Mouse (Mus musculus) lung, adult 2 months (tissue): ENCODE measurements around the gene Mrgpre. TPM values are rescaled to one million over a fixed set of nuclear protein-coding genes. Genes with fewer than 3 reads are reported as not detected.

Experiments used
- DNase-seq: peaks from one replicate; pipeline ENCODE4 v3.0.0; 2022
- H3K4me1 ChIP-seq: fragments of 200-500 bp; 2 replicates; pipeline ENCODE4 v1.6.1; 2011; ENCODE audit warnings: low read length; ENCODE audit not compliant: control insufficient read depth, insufficient read depth
- H3K4me3 ChIP-seq: fragments of 200-500 bp; replicated peaks from 2 replicates; pipeline ENCODE3; 2011; ENCODE audit warnings: low read depth, mild to moderate bottlenecking, control low read depth, low read length; ENCODE audit errors: extremely low read depth
- CTCF ChIP-seq: fragments of 200-500 bp; IDR thresholded peaks from 2 replicates; pipeline ENCODE4 v1.5.1; 2011; ENCODE audit warnings: mild to moderate bottlenecking, low read length, control low read depth; ENCODE audit not compliant: insufficient read depth
- POLR2A ChIP-seq: fragments of 200-500 bp; IDR thresholded peaks from 2 replicates; pipeline ENCODE4 v1.6.1; 2011; ENCODE audit warnings: low read depth, mild to moderate bottlenecking, control low read depth, low read length, borderline replicate concordance; ENCODE audit errors: extremely low read depth
- WGBS: fragments of 180-500 bp; shearing (Covaris S2); methylation state at CpG from one replicate; pipeline ENCODE4 v1.1.7; 2018; 5-methylcytosine and 5-hydroxymethylcytosine counted together
- polyA plus RNA-seq: library from polyadenylated mRNA; depleted of rRNA; stranded (reverse); fragments of >200 nt; gene quantifications from 2 replicates; pipeline ENCODE4 v1.2.3, GENCODE M21; 2012; rRNA removed

Gene Mrgpre
- polyA plus RNA-seq, 1 experiment: 3.2 TPM

- no peak for TF ChIP-seq POLR2A
- TF ChIP-seq CTCF: peak; percentile 98
- WGBS: 3% methylated on average over 16 of the region's 16 CpGs
- Histone ChIP-seq H3K4me1 (no peaks in the 10 kb centered on the region; the same call in 1 of the 2 replicates), H3K4me3 (no peak overlapping the region)
- DNase-seq: peak; percentile 90
Measured at GRCm38 (mm10) chr7:143748041-143748868, 36.0 kb downstream of the Mrgpre start.

GRCm38 (mm10) chr7:143740653-143741052 lies 43.6 kb downstream of the Mrgpre start:
- H3K4me3 ChIP-seq: peak overlapping the region; percentile 79
- H3K4me1 ChIP-seq: peaks cover 21% of the 10 kb centered on the region
- TF ChIP-seq CTCF (no peak), POLR2A (no peak)
- no peak for DNase-seq
- 30% methylated on average over 2 of the region's 2 CpGs for WGBS

DNA sequence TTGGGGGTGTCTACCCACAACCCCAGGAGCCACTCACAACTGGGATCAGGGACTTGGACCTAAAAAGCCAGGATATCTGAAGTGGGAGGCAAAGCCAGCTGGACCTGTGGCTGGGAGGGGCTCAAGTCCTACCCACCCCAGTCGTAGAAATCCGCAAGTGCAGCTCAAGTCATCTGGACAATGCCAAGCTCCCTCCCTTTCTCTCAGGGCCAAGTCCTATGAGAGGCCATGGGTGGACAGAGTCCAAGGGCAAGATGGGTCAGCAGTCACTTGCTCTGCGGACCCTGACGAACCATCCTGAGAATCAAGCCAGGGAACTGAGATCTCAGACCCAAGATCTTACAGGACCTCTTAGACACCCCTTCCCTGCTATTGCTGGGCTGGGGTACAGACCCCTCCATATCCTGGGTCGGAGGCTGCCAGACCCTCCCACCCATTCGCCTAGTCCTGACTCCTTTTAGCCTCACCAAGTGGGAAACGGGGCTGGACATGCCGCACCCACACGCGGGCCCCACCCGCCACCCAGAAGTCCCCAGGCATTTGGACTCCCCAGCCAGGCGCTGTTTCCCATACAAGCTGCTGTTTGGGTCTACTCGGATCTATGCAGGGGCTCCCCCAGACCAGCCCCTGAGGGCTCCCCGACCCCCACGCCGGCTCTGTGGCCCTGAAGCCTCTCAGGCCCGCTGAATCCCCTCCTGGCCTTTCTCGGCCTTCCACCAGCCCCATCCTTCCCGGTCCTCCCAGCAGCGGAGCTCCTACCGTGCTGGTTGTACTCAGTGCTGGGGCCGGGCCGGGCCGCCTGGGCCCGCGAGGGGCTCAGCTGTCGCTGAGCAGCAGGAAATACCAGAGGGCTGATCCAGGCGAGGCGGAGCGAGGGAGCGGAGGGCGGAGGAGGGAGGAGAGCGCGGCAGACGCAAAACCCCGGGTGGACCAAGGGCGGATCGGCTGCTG lies 44.5 kb downstream of the Mrgpre start:
- DNase-seq: peak; percentile 84
- peaks cover 21% of the 10 kb centered on the region for H3K4me1 ChIP-seq
- WGBS: 3% methylated on average over 36 of the region's 38 CpGs
- H3K4me3 ChIP-seq: peak overlapping the region; percentile 79
- no peak for TF ChIP-seq CTCF
- peak; percentile 82 for TF ChIP-seq POLR2A

DNA sequence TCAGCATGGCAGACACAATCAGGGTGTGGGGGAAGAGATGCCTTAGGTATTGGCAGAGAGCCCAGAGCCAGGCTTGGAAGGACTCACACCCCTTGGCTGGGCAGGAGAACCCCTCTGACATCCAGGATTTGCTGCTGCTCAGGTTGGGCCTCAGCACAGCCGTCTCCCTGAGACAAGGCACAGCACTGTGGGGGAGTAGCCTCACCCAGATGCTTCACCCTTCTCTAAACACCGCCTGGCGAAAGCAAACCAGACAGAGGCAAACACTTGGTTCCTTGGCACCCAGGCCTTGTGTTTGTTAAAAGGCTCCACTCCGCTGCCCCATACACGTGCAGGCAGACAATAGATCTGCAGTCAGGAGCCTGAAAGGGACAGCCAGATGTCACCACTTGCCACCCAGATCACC lies 45.7 kb downstream of the Mrgpre start:
- H3K4me3 ChIP-seq: peak overlapping the region; percentile 15
- 23% methylated on average over 5 of the region's 5 CpGs for WGBS
- DNase-seq: no peak
- H3K4me1 ChIP-seq: peaks cover 21% of the 10 kb centered on the region
- TF ChIP-seq CTCF (no peak), POLR2A (no peak)

DNA sequence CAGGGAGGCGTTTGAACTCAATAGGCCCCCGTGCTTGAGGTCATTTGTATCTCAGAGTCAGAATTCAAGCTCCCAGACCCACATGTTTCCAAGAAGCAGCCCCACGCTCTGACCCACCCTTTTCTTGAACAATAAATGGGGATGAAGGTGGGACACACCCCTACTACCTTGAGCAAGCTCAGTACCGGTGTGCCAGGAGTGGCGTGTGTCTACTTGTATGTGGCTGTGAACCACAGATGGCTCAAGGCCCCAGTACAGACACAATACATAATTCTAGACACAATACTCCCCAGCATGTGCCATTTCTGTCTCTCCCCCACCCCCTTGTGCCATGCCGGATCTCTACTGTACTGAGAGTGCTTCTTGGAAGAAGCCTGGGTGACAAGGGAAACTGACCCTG lies 46.1 kb downstream of the Mrgpre start:
- no peak for DNase-seq
- WGBS: 57% methylated on average over 6 of the region's 6 CpGs
- no peak for TF ChIP-seq CTCF
- TF ChIP-seq POLR2A: no peak
- H3K4me1 ChIP-seq: peaks cover 21% of the 10 kb centered on the region
- H3K4me3 ChIP-seq: no peak overlapping the region

- TF ChIP-seq CTCF (no peak), POLR2A (no peak)
- 84% methylated on average over 4 of the region's 4 CpGs for WGBS
- DNase-seq: no peak
- peaks cover 18% of the 10 kb centered on the region for H3K4me1 ChIP-seq
- H3K4me3 ChIP-seq: no peak overlapping the region
Measured at GRCm38 (mm10) chr7:143733746-143734145, 50.6 kb downstream of the Mrgpre start.

GRCm38 (mm10) chr7:143729886-143730285 lies 54.4 kb downstream of the Mrgpre start:
- Histone ChIP-seq H3K4me1 (peaks cover 12% of the 10 kb centered on the region), H3K4me3 (no peak overlapping the region)
- no peak for TF ChIP-seq CTCF
- TF ChIP-seq POLR2A: no peak
- WGBS: 53% methylated on average over 10 of the region's 10 CpGs
- no peak for DNase-seq

Other genes starting within 250 kb of the Mrgpre start
- gene Nap1l4, start 235.4 kb downstream of the Mrgpre start, polyA plus RNA-seq: 41.9 and 57.7 TPM in 2 replicates
- 14.4 and 17.1 TPM in 2 replicates for gene Cars, start 184.4 kb downstream of the Mrgpre start, polyA plus RNA-seq
- 0.76 and 1.8 TPM in 2 replicates for gene Tnfrsf26, start 155.8 kb downstream of the Mrgpre start, polyA plus RNA-seq
- gene Tnfrsf22, start 134.8 kb downstream of the Mrgpre start, polyA plus RNA-seq: 5.7 and 6.5 TPM in 2 replicates
- gene Tnfrsf23, start 98.6 kb downstream of the Mrgpre start, polyA plus RNA-seq: 3.0 and 5.3 TPM in 2 replicates
- 103 and 125 TPM in 2 replicates for gene Osbpl5, start 27.5 kb downstream of the Mrgpre start, polyA plus RNA-seq
- gene Mrgprg, start 17.5 kb downstream of the Mrgpre start, polyA plus RNA-seq: not detected in 2 replicates
- 9.9 and 10.7 TPM in 2 replicates for gene Nadsyn1, start 38.3 kb upstream of the Mrgpre start, polyA plus RNA-seq
- 63.4 and 86.7 TPM in 2 replicates for gene Dhcr7, start 38.6 kb upstream of the Mrgpre start, polyA plus RNA-seq
- not detected in 2 replicates for gene Gm498, start 82.3 kb upstream of the Mrgpre start, polyA plus RNA-seq
- gene Shank2, start 217.4 kb upstream of the Mrgpre start, polyA plus RNA-seq: 3.4 and 3.5 TPM in 2 replicates